Mouse (Mus musculus) megakaryocyte, embryonic 14.5 days (primary cell): ENCODE data around the gene 2810459M11Rik. TPM values are rescaled to one million over a fixed set of nuclear protein-coding genes. Genes with fewer than 3 reads are reported as not detected.
"Not testable (repeated sequence)": the region's sequence is repeated elsewhere in the genome, so short reads cannot be mapped to it uniquely, and the experiment has no call there.

Source experiments
- H3K27me3 ChIP-seq: replicated peaks from 2 replicates; pipeline ENCODE3; 2012; ENCODE audit warnings: inconsistent platforms
- H3K36me3 ChIP-seq: replicated peaks from 2 replicates; pipeline ENCODE3; 2012; ENCODE audit warnings: low read length, inconsistent platforms, mixed read lengths
- H3K4me1 ChIP-seq: 2 replicates; pipeline ENCODE4 v1.6.1; 2012; ENCODE audit warnings: inconsistent platforms
- H3K4me3 ChIP-seq: replicated peaks from 2 replicates; pipeline ENCODE3; 2012; ENCODE audit warnings: moderate library complexity, mild to moderate bottlenecking, inconsistent platforms
- H3K9me3 ChIP-seq: 2 replicates; pipeline ENCODE4 v1.6.1; 2012; ENCODE audit warnings: inconsistent platforms
- FLI1 ChIP-seq: IDR thresholded peaks from 2 replicates; pipeline ENCODE4 v1.6.1; 2012; ENCODE audit warnings: low read length, inconsistent platforms, mixed read lengths
- GATA1 ChIP-seq: IDR thresholded peaks from 3 replicates; pipeline ENCODE4 v1.6.1; 2012; ENCODE audit warnings: mixed read lengths, low read length, inconsistent platforms, borderline replicate concordance
- polyA plus RNA-seq: library from polyadenylated mRNA; stranded (reverse); fragments of >175 nt; gene quantifications from 2 replicates; pipeline ENCODE4 v1.2.3, GENCODE M21; 2012; ENCODE audit warnings: low replicate concordance; ENCODE audit not compliant: insufficient read depth

The 2810459M11Rik gene
- not detected in 2 replicates for polyA plus RNA-seq

GRCm38 (mm10) chr1:86045848-86046805 lies at the start of gene 2810459M11Rik:
2810459M11Rik (plus strand) TSS chr1:86045863.
- peak within 1 kb of the TSS; percentile 90 for H3K4me3 ChIP-seq
- no peaks in the 10 kb centered on the region for H3K36me3 ChIP-seq
- peaks cover 84% of the 10 kb centered on the region for H3K27me3 ChIP-seq
- H3K9me3 ChIP-seq: peaks cover 34% of the 10 kb centered on the region
- TF ChIP-seq FLI1 (no peak), GATA1 (no peak)
- peaks cover 18% of the 10 kb centered on the region for H3K4me1 ChIP-seq

GRCm38 (mm10) chr1:85997221-85997620 lies 48.4 kb upstream of the 2810459M11Rik start:
- TF ChIP-seq FLI1 (no peak), GATA1 (no peak)
- no peaks in the 10 kb centered on the region for H3K36me3 ChIP-seq
- peaks cover 32% of the 10 kb centered on the region for H3K27me3 ChIP-seq

GRCm38 (mm10) chr1:85998012-85998411 lies 47.7 kb upstream of the 2810459M11Rik start:
- Histone ChIP-seq H3K4me3 (no peak overlapping the region), H3K27me3 (peaks cover 38% of the 10 kb centered on the region), H3K9me3 (peaks cover 16% of the 10 kb centered on the region), H3K4me1 (no peaks in the 10 kb centered on the region), H3K36me3 (no peaks in the 10 kb centered on the region)
- TF ChIP-seq GATA1: no peak
- TF ChIP-seq FLI1: no peak

More at GRCm38 (mm10) chr1:85997221-85997620, 48.4 kb upstream of the 2810459M11Rik start:
- H3K9me3 ChIP-seq: peaks cover 16% of the 10 kb centered on the region
- H3K4me3 ChIP-seq: no peak overlapping the region
- H3K4me1 ChIP-seq: peaks cover under 1% of the 10 kb centered on the region; the same call in 1 of the 2 replicates

GRCm38 (mm10) chr1:85999853-86000570 lies 45.7 kb upstream of the 2810459M11Rik start:
- H3K4me1 ChIP-seq: no peaks in the 10 kb centered on the region
- no peak for TF ChIP-seq GATA1
- TF ChIP-seq FLI1: no peak
- peaks cover 33% of the 10 kb centered on the region for H3K27me3 ChIP-seq
- H3K4me3 ChIP-seq: no peak overlapping the region
- no peaks in the 10 kb centered on the region for H3K36me3 ChIP-seq
- peaks cover 15% of the 10 kb centered on the region for H3K9me3 ChIP-seq

- H3K27me3 ChIP-seq: peaks cover 56% of the 10 kb centered on the region
- peaks cover 4% of the 10 kb centered on the region; the same call in 1 of the 2 replicates for H3K4me1 ChIP-seq
- no peaks in the 10 kb centered on the region for H3K36me3 ChIP-seq
- H3K4me3 ChIP-seq: no peak overlapping the region
- TF ChIP-seq GATA1: no peak
- no peak for TF ChIP-seq FLI1
- H3K9me3 ChIP-seq: no peaks in the 10 kb centered on the region
These were observed 40.1 kb upstream of the 2810459M11Rik start for GRCm38 (mm10) chr1:86005540-86005939.

- Histone ChIP-seq H3K4me1 (peaks cover 4% of the 10 kb centered on the region; the same call in 1 of the 2 replicates), H3K27me3 (peaks cover 56% of the 10 kb centered on the region), H3K4me3 (no peak overlapping the region), H3K9me3 (peaks cover under 1% of the 10 kb centered on the region; the same call in 1 of the 2 replicates), H3K36me3 (no peaks in the 10 kb centered on the region)
- no peak for TF ChIP-seq GATA1
- no peak for TF ChIP-seq FLI1
These were observed 39.6 kb upstream of the 2810459M11Rik start for GRCm38 (mm10) chr1:86006040-86006439.

- no peak for TF ChIP-seq GATA1
- TF ChIP-seq FLI1: no peak
These were observed 37.9 kb upstream of the 2810459M11Rik start for GRCm38 (mm10) chr1:86007778-86008177.

GRCm38 (mm10) chr1:86015758-86016157 lies 29.9 kb upstream of the 2810459M11Rik start:
- Histone ChIP-seq H3K27me3 (peaks cover 49% of the 10 kb centered on the region), H3K9me3 (peaks cover 28% of the 10 kb centered on the region), H3K4me1 (peaks cover 12% of the 10 kb centered on the region)
- H3K4me3 ChIP-seq, H3K36me3 ChIP-seq: not testable (repeated sequence)

More at GRCm38 (mm10) chr1:86007778-86008177, 37.9 kb upstream of the 2810459M11Rik start:
- Histone ChIP-seq H3K27me3 (peaks cover 48% of the 10 kb centered on the region), H3K4me1 (peaks cover 4% of the 10 kb centered on the region; the same call in 1 of the 2 replicates), H3K4me3 (peak overlapping the region; percentile 3), H3K36me3 (no peaks in the 10 kb centered on the region), H3K9me3 (peaks cover 14% of the 10 kb centered on the region)

GRCm38 (mm10) chr1:86016516-86016915 lies 29.1 kb upstream of the 2810459M11Rik start, which contains the start of gene Spata3:
Spata3 (plus strand) TSS chr1:86016816.
- no peak within 1 kb of the TSS for H3K4me3 ChIP-seq
- TF ChIP-seq GATA1: no peak
- no peak for TF ChIP-seq FLI1
- H3K9me3 ChIP-seq: peaks cover 24% of the 10 kb centered on the region
- H3K27me3 ChIP-seq: peaks cover 47% of the 10 kb centered on the region
- peaks cover 13% of the 10 kb centered on the region for H3K4me1 ChIP-seq
- no peaks in the 10 kb centered on the region for H3K36me3 ChIP-seq
